Mouse (Mus musculus) adrenal gland, adult (tissue): ENCODE measurements at regions not wholly inside any gene's neighbourhood (a gene's known extent, or its start where the extent isn't known, plus 50 kb on each side); places are given as distances from the start of the nearest gene placed in this dataset.

Experiments
- DNase-seq, 2 experiments: peaks; one replicate each; pipeline ENCODE4 v3.0.0; 2022 to 2023; ENCODE audit warnings: low spot score in 1 of 2; ENCODE audit not compliant: inconsistent age in 2 of 2

GRCm38 (mm10) chr9:113309707-113310574 is 398.1 kb downstream of the Pdcd6ip start:
- no peak for DNase-seq

- DNase-seq: no peak
Observed at GRCm38 (mm10) chr9:113305761-113306160, 402.3 kb downstream of the Pdcd6ip start.

DNA sequence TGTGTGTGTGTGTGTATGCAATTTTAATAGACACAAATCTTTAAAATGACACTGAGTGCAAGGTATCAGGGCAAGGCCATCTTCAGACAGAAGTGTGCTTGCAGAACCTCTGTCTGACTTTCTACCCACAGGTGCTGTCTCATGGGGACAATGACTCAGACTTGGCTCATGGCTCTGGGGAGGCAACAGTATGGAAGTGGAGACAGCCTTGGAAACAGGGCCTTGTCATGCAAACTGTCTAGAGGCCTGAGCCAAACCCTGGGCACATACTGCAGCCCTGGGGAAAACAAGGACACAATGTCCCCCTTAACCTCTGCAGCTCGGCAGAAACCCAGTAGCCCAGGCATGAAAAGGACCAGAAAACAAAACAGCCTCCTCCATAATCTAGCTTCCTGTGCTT is 405.6 kb downstream of the Pdcd6ip start:
- peak; percentile 80 to 87 for DNase-seq

GRCm38 (mm10) chr9:113300846-113301245 is 407.2 kb downstream of the Pdcd6ip start:
- peak; percentile 7 to 29 for DNase-seq

DNA sequence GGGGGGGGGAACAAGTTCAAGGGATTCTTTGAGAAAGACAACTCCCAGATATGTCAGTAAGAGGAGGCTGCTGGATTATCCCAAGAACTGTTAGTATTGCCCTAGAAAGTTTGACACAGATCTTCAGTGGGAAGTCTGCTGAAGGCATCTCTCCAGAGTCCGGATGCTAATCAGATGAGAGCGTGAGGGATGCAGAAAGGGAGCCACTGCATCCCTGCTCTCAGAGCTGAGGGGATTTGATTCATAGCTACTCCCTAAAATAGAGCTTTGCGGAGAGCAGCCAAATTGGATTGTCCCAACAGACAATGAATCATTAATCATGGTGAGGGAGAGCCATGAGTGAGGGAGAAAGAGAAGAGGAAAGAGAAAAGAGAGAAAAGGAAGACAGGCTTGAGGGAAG is 408.2 kb downstream of the Pdcd6ip start:
- no peak for DNase-seq

- DNase-seq: no peak
Observed at GRCm38 (mm10) chr9:113295850-113296467, 412.1 kb downstream of the Pdcd6ip start.

DNA sequence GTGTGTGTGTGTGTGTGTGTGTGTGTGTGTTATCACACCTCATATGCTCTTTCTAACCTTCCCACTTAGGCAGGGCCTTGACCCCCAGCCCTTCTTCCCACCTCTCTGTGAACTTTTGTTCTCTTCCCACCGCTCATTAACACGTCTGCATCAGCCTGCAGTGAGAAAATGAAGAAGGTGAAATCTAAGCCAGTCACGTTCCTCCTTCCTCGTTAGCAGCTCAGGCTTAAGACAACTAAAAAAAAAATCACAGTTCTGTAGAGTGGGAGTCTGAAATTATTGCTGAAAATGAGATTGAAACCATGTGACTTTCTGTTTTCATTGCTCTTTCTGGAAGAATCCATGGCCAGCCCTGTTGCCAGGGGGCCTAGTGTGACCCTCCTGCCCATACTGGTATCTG is 420.7 kb downstream of the Pdcd6ip start:
- DNase-seq: no peak

GRCm38 (mm10) chr9:113283244-113283643 is 424.8 kb downstream of the Pdcd6ip start:
- no peak for DNase-seq

DNA sequence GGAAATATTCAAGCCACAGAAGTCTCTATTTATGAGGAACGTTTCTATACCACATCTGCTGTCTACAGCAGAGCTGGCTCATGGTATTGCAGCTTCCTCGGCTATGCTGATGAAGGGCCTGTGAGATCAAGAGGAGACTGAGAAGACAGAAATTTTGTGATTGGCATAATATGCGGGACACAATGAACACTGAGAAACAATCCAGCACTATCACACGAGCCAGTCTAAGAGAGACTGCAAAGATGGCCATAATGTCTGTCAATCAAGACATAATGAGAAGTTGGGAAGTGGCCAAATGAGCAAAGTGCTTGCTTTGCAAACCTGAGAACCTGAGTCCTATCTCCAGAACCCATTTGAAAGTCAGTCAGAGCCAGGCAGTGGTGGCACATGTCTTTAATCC is 437.5 kb downstream of the Pdcd6ip start:
- DNase-seq: no peak

GRCm38 (mm10) chr9:113267696-113268095 is 440.4 kb downstream of the Pdcd6ip start:
- DNase-seq: no peak

- DNase-seq: no peak
Observed at GRCm38 (mm10) chr9:113263636-113264035, 444.4 kb downstream of the Pdcd6ip start.

- DNase-seq: no peak
Observed at GRCm38 (mm10) chr9:113260296-113260695, 447.8 kb downstream of the Pdcd6ip start.

GRCm38 (mm10) chr9:113258556-113258955 is 449.5 kb downstream of the Pdcd6ip start:
- no peak for DNase-seq

DNA sequence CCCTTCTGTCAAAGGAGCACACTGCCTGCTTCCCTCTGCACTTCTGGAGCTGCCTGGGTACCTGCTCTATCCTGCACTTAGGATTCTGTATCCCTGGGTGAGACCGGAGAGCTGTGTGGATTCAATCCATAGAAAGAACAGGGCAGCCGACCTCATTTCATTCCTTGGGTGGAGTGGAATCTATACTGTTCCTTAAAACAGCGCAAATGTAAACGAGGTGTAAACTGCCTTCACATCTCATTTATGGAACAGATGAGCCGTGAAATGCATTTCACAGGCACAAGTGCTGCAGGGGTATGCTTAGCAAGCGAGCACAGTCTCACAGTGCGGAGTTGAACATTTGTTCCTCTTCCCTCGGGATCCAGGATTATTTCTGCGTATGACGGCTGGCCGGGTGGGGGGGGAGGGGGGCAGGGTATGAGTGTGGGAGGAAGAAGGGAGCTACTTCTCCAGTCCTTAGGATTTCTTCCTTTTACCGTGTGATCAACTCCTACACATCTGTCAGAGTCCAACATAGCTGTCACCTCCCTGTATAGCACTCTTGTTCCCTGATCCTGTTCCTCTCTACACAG is 459.3 kb downstream of the Pdcd6ip start:
- DNase-seq: no peak

DNA sequence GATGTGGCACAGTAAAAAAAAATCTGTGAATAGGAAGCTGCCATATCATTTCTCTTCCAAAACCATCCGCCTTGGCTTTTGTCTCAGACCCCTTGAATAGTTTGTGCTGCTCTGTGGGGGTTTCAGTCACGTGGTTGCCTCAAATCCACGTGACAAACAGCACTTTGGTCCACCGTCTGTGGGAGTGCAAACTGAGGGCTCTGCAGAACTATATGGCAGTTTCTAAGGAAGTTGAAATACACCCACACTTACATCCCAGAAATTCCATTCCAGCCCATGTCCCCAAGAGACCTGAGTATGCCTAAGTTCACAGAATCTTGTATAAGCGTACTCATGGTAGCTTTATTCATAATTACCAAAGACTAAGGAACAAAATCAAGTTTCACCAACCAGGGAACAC is 460.1 kb downstream of the Pdcd6ip start:
- DNase-seq: no peak

GRCm38 (mm10) chr9:113243870-113244269 is 464.2 kb downstream of the Pdcd6ip start:
- DNase-seq: no peak

DNA sequence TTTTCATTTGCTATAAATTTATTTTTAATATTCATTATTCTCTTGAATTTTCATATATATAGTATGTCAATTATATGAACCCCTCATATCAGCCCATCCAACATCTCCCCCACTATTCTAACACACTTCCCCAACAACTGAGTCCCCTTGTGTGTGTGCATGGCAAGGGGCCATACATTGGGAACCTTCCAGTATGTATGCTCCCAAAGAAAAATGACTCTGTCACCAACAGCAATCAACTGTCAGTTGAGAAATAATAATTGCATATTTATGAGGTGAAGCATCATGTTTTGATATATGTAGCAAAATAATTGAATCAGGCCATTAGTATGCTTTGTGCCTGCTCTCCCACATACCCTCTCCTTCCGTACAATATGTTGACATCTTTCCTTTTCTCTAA is 474.7 kb downstream of the Pdcd6ip start:
- DNase-seq: no peak

DNA sequence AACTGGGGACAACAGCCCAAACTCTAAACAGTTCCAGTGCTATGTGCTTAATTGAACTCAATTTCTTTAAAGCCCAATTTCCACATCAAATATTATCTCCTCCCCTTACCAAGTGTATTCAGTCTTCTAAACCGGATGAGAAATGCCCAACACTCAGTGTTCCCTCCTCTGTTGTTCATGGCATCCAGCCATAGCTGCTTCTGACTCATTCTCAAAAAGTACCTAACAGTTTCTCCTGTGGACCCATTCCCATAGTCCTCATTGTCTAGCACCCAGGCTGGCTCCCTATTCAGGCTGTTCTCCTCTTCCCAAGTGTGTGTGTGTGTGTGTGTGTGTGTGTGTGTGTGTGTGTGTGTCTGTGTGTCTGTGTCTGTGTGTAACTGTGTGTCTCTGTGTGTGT is 478.7 kb downstream of the Pdcd6ip start:
- no peak for DNase-seq

DNA sequence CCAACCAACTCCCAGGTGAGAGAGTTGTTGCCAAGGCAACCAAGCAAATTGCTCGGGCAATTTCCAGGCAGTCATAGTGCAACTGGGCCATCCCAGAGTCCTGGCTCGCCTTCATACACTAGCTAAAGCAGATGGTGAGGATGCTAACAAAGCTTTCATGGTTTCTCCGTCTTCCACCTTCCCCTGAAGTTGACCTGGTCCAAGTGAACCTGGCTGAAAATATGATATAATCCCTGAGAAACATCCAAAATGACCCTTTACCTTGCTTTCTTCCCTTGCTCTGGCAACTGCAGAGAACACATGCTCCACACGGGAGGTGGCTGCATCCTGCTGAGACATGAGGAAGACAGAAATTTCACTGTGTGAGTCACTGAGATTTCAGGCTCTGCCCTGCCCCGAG is 494.1 kb downstream of the Pdcd6ip start:
- no peak for DNase-seq

DNA sequence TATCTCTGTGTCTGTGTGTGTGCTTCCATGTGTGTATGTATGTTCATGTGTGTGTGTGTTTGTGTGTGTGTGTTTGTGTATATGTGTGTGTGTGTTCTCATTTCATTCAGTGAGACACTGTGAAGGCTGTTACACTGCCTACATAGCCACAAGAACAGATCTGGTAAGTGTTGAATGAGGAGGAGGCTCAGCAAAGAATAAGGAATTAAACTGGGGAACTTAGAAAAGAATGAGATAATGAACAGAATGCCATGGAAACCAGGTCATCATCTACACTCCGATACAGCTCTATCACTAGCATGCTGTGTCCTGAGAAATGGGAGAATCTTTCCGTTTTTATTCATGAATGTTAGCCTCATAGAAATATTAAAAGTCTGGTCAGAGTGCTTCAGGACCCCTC is 495.7 kb downstream of the Pdcd6ip start:
- no peak for DNase-seq

- DNase-seq: no peak
Observed at GRCm38 (mm10) chr9:113208181-113208580, 499.9 kb downstream of the Pdcd6ip start.

GRCm38 (mm10) chr9:113199241-113199640 is 508.8 kb downstream of the Pdcd6ip start:
- no peak for DNase-seq
